Mouse (Mus musculus) skeletal muscle tissue, adult 2 months (tissue): ENCODE data around the gene Tnfsfm13.
"Not testable (repeated sequence)": the region's sequence is repeated elsewhere in the genome, so short reads cannot be mapped to it uniquely, and the experiment has no call there.

Experiments
- DNase-seq: peaks from one replicate; pipeline ENCODE4 v3.0.0-alpha.2; 2012; ENCODE audit warnings: low read depth, low spot score

The Tnfsfm13 gene

DNA sequence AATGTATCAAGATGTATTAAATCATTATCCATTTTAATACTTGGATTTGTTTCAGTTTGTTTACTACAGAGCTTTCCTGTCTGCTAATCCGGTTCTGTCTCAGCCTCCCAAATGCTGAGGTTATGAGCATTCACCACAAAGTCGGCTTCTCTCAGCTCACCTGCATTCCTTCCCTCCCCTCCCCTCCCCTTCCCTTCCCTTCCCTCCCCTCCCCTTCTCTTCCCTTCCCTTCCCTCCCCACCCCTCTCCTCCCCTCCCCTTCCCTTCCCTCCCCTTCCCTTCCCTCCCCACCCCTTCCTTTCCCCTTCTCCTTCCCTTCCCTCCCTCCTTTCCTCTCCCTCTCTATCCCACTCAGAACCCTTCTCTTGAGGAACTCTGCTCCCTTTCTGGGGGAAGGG, 8.7 kb upstream of the Tnfsfm13 start:
- DNase-seq, result no peak

DNA sequence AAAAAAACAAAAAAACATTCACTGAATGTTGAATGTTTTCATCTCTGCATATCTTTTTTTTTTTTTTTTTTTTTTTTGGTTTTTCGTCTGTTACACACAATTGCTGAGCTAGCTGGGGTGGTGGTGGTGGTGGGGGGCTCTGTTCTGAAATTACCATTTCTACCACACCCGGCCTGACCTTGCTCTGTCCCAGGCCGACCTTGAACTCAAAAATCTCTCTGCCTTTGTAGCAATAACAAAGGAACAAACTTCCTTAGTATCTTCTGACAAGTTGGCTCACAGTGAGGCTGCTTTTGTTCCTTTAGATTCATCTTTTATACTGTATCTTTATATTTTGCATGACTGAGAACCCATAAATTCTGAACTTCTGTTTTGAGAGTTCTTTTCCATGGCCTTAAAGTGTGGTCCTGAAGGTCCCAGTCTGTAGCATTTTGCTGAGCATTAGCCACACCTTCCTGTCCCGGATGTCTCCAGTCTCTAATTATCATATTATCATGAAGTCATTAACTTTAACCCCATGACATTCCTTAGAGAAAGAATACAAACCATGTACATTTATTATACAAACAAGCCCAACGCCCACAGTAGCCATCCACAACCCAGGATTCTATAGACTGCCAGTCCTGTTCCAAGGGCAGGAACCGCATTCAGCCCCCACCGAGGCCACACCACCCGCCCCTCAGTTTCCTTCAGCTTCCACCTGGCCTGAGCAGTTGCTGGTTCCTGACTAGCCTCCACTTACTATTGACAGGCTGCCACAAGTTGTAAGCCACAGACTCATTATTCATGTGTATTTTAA, 8.1 kb upstream of the Tnfsfm13 start:
- DNase-seq, result no peak

DNA sequence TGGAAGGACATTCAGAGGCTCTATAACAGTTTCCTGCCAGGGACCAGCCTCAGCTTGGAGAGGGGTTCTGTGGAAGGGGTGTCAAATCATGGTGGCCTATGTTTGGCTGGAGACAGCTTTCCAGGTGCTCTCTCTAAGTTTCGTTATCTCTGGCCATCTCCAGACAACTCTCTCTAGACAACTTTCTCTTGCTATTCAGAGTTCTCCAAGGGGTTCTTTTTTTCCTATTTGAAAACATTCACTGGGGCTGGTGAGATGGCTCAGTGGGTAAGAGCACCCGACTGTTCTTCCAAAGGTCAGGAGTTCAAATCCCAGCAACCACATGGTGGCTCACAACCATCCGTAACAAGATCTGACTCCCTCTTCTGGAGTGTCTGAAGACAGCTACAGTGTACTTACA, 7.5 kb upstream of the Tnfsfm13 start:
- not testable (repeated sequence) for DNase-seq

- not testable (repeated sequence) for DNase-seq
Measured at GRCm38 (mm10) chr11:69702886-69703285, 7.0 kb upstream of the Tnfsfm13 start.

DNA sequence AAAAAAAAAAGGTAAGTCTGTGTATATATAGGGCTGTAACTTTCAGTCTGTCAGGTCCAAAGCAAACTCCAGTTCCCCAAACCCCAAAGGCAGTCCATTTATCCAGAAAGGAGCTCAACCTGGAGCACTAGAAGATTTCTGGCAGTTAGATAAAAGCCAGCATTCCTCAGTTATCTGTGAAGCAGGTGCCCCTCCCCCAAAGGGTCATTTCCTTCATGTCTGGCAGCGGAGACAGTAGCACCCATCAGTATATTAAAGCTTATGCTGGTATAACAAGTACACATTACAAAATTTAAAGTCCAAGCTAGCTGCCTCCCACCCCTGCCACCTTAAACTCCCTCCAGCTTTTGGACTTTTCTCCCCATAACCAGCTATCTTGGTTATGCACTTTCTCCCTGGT, 3.7 kb upstream of the Tnfsfm13 start:
- DNase-seq, result no peak

DNA sequence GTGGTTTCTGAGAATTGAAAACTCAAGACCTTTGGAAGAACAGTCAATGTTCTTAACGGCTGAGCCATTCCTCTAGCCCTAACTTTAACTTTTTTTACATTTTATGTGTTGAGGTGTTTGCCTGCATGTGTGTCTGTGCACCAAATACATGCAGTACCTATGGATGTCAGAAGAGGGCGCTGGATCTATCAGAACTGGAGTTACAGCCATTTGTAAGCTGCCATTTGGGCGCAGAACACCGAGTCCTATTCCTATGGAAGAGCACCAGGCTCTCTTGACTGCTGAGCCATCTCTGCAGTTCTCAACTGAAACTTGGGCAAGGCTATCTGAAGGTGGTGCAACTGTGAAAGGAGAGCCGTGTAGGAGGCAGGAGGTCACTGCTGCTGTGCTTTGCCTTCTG, 2.7 kb upstream of the Tnfsfm13 start:
- no peak for DNase-seq

DNA sequence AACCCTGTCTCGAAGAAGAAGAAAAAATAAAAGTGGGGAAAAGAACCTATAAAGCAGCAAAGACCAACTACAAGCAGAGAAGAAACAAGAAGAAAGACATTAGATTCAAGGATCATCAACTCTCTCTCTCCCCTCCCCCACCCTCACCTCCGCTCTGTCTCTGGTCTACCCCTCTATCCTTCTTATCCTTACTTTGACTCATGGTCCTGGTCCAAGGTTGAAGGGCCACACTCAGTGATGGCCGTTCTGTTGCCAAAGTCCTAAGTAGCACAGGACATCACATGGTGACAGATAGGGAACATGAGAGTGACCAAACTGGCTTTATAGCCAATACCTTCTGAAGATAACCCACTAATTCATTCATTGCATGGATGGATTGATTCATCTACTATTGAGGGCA, 1.5 kb upstream of the Tnfsfm13 start:
- DNase-seq, result no peak

- DNase-seq, result no peak
Measured at GRCm38 (mm10) chr11:69695046-69695360, 895 bp downstream of the Tnfsfm13 start.

GRCm38 (mm10) chr11:69693421-69693965, 2.4 kb downstream of the Tnfsfm13 start:
- no peak for DNase-seq

- DNase-seq, result no peak
Measured at GRCm38 (mm10) chr11:69692863-69693262, 3.0 kb downstream of the Tnfsfm13 start.

GRCm38 (mm10) chr11:69692196-69692811, 3.6 kb downstream of the Tnfsfm13 start:
- no peak for DNase-seq

GRCm38 (mm10) chr11:69689891-69690290, 6.0 kb downstream of the Tnfsfm13 start:
- DNase-seq, result no peak

DNA sequence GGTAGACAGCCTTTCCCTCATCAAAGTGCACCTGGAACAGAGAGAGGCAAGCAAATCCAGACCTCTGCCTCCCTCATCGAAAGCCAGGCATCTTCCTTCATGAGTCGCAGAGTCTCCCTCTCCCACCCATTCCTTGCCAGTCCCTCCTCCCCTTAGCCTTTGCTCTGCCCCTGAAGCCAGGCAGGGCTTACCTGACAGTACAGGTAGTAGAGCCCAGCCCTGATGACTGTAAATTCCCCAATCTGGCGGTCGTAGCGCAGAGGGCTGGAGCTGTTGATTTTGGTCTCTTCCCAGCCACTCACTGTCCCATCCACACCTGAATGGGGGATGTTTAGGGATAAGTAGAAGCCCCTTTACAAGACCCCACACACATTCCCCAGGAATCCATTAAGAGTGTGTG, 8.8 kb downstream of the Tnfsfm13 start:
- DNase-seq, result no peak

- peak; percentile 82 for DNase-seq
Measured at GRCm38 (mm10) chr11:69686377-69686776, 9.5 kb downstream of the Tnfsfm13 start.

DNA sequence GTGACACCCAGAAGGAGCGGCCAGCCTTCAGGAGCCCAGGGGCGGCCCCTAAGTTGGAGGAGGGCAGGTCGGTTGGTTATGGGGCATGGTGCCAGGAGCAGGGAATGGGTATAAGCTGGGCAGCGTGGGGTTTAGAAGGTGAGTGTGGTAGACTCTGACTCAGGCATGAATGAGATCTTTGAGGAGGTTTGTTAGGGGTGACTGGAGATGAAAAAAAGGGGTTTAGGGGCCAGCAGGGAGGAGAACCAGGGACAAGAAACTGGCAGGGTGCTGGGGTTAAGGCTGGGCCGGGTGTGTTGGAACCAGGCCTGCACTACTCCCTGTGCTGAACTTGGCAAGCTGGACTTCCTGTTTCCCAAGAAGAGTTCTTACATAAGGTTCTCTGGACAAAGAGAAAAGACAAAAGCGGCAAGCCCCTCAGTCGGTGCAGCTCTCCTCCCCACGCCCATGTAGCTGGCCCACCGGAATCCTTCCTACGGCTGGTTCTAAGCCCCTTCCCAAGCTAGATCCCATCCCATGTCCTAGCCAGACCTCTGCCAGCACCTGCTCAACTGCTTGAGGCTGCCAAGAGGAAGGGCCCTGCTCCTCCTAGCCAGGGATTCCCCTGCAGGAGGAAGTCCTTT, 10.3 kb downstream of the Tnfsfm13 start, which contains the start of gene Tnfsf13:
Tnfsf13 (minus strand) TSS at position 259 of the 623 bp plus-strand sequence.
- DNase-seq, result peak; percentile 92

DNA sequence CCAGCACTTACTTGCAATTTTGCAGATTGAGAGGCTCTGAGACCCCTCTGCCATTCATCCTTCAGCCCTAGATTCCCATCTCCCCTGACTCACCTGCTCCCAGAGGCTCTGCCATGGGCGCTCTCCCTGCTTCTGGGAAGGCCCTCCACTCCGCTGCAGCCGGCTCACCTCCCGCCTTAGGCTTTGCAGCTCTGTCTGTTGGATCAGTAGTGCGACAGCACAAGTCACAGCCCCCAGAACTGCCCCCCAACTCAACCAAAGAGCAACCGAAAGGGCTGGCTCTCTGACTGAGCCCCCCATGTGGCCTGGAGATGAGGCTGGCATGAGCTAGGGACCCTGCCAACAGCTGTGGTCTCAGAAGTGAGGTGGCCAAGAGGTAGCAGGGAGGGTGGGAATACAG, 11.0 kb downstream of the Tnfsfm13 start:
- no peak for DNase-seq

- no peak for DNase-seq
Measured at GRCm38 (mm10) chr11:69684128-69684745, 11.7 kb downstream of the Tnfsfm13 start.

GRCm38 (mm10) chr11:69683576-69683975, 12.3 kb downstream of the Tnfsfm13 start:
- DNase-seq, result no peak

DNA sequence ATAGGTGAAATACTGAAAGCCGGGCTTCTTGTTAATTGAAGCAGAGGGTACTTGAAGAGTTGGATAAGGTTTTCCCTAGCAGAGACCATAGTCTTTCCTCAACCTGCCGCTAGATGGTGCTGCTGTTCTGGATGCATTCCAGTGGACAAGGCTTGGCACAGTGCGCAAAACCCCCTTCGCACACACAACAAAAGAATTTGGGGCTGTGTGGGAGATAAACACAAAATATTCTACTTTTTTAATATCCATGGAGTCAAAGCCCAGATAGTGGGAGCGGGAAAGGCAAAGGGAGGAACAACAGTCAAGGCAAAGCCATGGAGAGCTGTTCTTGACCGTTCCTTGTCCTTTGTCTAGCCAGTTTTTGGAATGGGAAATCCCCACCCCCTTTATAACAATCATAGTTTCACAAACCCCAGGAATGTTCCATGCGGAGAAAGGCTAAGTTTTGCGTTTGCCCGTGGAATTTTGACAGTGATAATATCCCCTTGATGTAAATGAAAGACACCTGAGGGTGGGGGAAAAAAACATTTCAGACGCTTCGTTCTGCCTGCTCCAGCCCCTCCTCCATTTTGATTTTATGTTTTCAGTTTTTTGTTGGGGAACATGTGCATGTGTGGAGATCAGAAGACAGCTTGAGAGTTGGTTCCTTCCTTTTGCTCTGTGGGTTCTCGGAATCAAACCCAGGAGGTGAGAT, 12.9 kb downstream of the Tnfsfm13 start:
- peak; percentile 88 for DNase-seq

DNA sequence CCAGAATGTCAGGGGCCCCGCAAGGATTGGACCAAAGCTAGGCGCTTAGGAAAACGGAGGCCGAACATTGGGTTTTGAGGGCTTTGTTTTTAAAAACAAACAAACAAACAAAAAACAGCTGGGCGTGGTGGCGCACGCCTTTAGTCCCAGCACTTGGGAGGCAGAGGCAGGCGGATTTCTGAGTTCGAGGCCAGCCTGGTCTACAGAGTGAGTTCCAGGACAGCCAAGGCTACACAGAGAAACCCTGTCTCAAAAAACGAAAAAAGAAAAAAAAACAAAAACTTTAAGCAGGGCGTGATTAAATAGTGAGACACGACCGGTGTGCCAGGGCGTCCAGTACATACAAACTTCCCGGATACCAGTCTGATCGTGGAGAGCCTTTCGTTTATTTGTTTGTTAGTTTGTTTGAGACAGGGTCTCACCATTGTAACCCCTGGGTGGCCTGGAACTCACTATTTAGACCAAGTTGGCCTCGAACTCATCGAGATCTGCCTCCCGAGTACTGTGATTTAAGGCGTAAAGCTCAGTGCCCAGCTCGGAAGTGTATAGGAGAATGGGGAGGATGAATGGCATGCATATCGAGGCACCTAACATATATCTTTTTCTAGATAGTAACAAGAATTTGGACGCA, 13.6 kb downstream of the Tnfsfm13 start:
- no peak for DNase-seq
